Mouse (Mus musculus): ENCODE data around the gene Fam205a2. TPM values are rescaled to one million over a fixed set of nuclear protein-coding genes. Genes with fewer than 3 reads are reported as not detected.
"Not testable (repeated sequence)": the region's sequence is repeated elsewhere in the genome, so short reads cannot be mapped to it uniquely, and the experiment has no call there.

Fam205a2 gene
- total RNA-seq (2021), result not detected
- long read RNA-seq, experiment 1, result 0 reads
- long read RNA-seq, experiment 2, result 0 reads

- not testable (repeated sequence) for DNase-seq
Measured at GRCm38 (mm10) chr4:42528075-42528474, at the start of gene Fam205a2. Gene Fam205a2, minus strand, starts transcription at chr4:42528175.

Other genes starting within 250 kb of the Fam205a2 start
- gene Gm21953, start 233.9 kb downstream of the Fam205a2 start, total RNA-seq (2021), result not detected
- gene Fam205a3, start 209.8 kb downstream of the Fam205a2 start, total RNA-seq (2021), result not detected
- gene Gm21586, start 88.8 kb downstream of the Fam205a2 start, total RNA-seq (2021), result not detected
- gene Gm2163, start 61.4 kb downstream of the Fam205a2 start, total RNA-seq (2021), result not detected
- not detected for gene Gm10591, start 84.0 kb upstream of the Fam205a2 start, total RNA-seq (2021)
- 1 to 10 TPM; 1.3 to 2.8 TPM for gene Gm2564, start 101.5 kb upstream of the Fam205a2 start, total RNA-seq (2021)
- not detected for gene Ccl27b, start 127.1 kb upstream of the Fam205a2 start, total RNA-seq (2021)
- gene Il11ra2, start 133.7 kb upstream of the Fam205a2 start, total RNA-seq (2021), result not detected
- under 1 TPM in 1 of 2 experiments, not detected in 1; 0.72 TPM for gene 4930578G10Rik, start 207.4 kb upstream of the Fam205a2 start, total RNA-seq (2021)
- gene Ccl19, start 228.4 kb upstream of the Fam205a2 start, total RNA-seq (2021), result not detected
- 10 to 100 TPM in 1 of 2 experiments, 1 to 10 TPM in 1; 8.8 to 19.3 TPM for gene Ccl21a, start 245.8 kb upstream of the Fam205a2 start, total RNA-seq (2021)